Mouse (Mus musculus) midbrain, embryonic 11.5 days (tissue): ENCODE results near the gene Kifap3. TPM values are rescaled to one million over a fixed set of nuclear protein-coding genes. Genes with fewer than 3 reads are reported as not detected.
A peak's percentile ranks its signal among the peaks of the same experiment; 100 is the strongest.

Experiments
- ATAC-seq: fragments of 200-750 bp; cut with Nextera tagmentation; 2 replicates; pipeline ENCODE4 v1.8.0; 2017; ENCODE audit warnings: moderate TSS enrichment, moderate library complexity; ENCODE audit not compliant: low FRiP score
- DNase-seq: peaks from one replicate; pipeline ENCODE4 v3.0.0; 2015; ENCODE audit warnings: low spot score; ENCODE audit errors: missing footprints
- H3K27ac ChIP-seq: fragments of 300-500 bp; sonication (generic); 2 replicates; pipeline ENCODE4 v1.5.1; 2014; ENCODE audit warnings: low read depth, low read length
- H3K27me3 ChIP-seq: fragments of 300-500 bp; sonication (generic); 2 replicates; pipeline ENCODE4 v1.6.1; 2014; ENCODE audit warnings: mild to moderate bottlenecking, low read length, moderate library complexity, mixed read lengths; ENCODE audit not compliant: control insufficient read depth, insufficient read depth
- H3K36me3 ChIP-seq: fragments of 300-500 bp; sonication (generic); 2 replicates; pipeline ENCODE4 v1.6.1; 2014; ENCODE audit warnings: mild to moderate bottlenecking, low read length, moderate library complexity, mixed read lengths; ENCODE audit not compliant: control insufficient read depth, insufficient read depth
- H3K4me1 ChIP-seq: fragments of 300-500 bp; sonication (generic); 2 replicates; pipeline ENCODE4 v1.6.1; 2014; ENCODE audit warnings: low read length; ENCODE audit not compliant: control insufficient read depth, insufficient read depth
- H3K4me2 ChIP-seq: fragments of 300-500 bp; sonication (generic); 2 replicates; pipeline ENCODE4 v1.6.1; 2014; ENCODE audit warnings: mild to moderate bottlenecking, moderate library complexity
- H3K4me3 ChIP-seq: fragments of 300-500 bp; sonication (generic); 2 replicates; pipeline ENCODE4 v1.5.1; 2014; ENCODE audit warnings: low read depth, low read length
- H3K9ac ChIP-seq: fragments of 300-500 bp; sonication (generic); 2 replicates; pipeline ENCODE4 v1.6.1; 2014; ENCODE audit warnings: low read length
- H3K9me3 ChIP-seq: fragments of 300-500 bp; sonication (generic); 2 replicates; pipeline ENCODE4 v1.6.1; 2016; ENCODE audit warnings: low read length; ENCODE audit not compliant: control insufficient read depth
- WGBS: fragments of 180-500 bp; shearing (Covaris S2); extraction: QIAGEN DNeasy Blood & Tissue Kit; methylation state at CpG from one replicate; pipeline ENCODE4 v1.1.7; 2014; 5-methylcytosine and 5-hydroxymethylcytosine counted together
- polyA plus RNA-seq: library from polyadenylated mRNA; unstranded; fragments of >200 nt; fragmentation: Nextera tagmentation; extraction: Ambion mirVana; gene quantifications from 2 replicates; pipeline ENCODE4 v1.2.1, GENCODE M21; 2014

Gene Kifap3
- polyA plus RNA-seq, 1 experiment from 2014 or later: 55.8 TPM

- H3K4me2 ChIP-seq: no peak overlapping the region
- no peaks in the 10 kb centered on the region for H3K4me1 ChIP-seq
- no peaks in the 10 kb centered on the region for H3K9me3 ChIP-seq
- no peak overlapping the region for H3K9ac ChIP-seq
- 74% methylated on average over 4 of the region's 4 CpGs for WGBS
- no peak overlapping the region for H3K4me3 ChIP-seq
- ATAC-seq (no peak), DNase-seq (no peak)
- H3K27ac ChIP-seq: no peak overlapping the region
- no peaks in the 10 kb centered on the region for H3K27me3 ChIP-seq
- no peaks in the 10 kb centered on the region for H3K36me3 ChIP-seq
Measured at GRCm38 (mm10) chr1:163907007-163907811, 127.8 kb downstream of the Kifap3 start.

DNA sequence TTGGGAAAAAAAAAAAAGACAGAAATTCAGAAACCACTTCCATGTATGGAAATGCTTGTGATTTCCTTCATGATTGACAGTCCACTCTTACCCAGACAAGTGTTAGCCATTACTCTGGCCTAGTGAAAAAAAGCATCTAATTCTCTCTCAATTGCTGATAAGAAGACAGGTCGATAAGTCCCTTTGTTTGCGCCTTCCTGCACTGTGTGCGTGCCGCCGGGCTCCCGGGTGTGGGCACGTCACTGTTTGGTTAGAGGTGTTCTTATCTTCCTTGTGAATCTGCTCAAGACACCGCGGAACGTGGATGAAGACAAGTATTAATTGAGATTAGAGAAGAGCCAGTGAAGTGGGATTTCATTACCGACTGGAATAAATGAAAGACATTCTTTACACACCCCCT, 129.0 kb downstream of the Kifap3 start:
- WGBS: 67% methylated on average over 11 of the region's 11 CpGs
- no peaks in the 10 kb centered on the region for H3K4me1 ChIP-seq
- no peaks in the 10 kb centered on the region for H3K27me3 ChIP-seq
- DNase-seq (no peak), ATAC-seq (peak; percentile 77; the same call in 1 of the 2 replicates)
- no peaks in the 10 kb centered on the region for H3K36me3 ChIP-seq
- no peak overlapping the region for H3K27ac ChIP-seq
- H3K9ac ChIP-seq: no peak overlapping the region
- H3K4me2 ChIP-seq: no peak overlapping the region
- no peak overlapping the region for H3K4me3 ChIP-seq
- H3K9me3 ChIP-seq: no peaks in the 10 kb centered on the region

DNA sequence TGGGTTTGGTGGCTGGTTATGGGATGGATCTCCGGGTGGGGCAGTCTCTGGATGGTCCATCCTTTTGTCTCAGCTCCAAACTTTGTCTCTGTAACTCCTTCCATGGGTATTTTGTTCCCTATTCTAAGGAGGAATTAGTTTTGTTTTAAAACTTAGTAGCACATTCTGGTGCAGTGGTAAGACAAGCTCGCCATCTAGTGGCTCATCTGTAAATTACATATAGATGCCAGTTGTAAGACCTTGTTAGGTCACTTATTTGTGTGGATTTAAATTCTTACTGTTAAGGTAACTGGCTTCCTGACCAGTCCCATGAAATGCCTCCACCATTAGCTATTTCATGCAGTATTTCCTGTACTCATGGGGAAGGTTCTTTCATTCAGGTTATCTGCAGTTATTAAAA, 131.0 kb downstream of the Kifap3 start:
- no peaks in the 10 kb centered on the region for H3K36me3 ChIP-seq
- H3K4me3 ChIP-seq: no peak overlapping the region
- ATAC-seq (peak; percentile 45; the same call in 1 of the 2 replicates), DNase-seq (peak; percentile 90)
- no peaks in the 10 kb centered on the region for H3K4me1 ChIP-seq
- H3K4me2 ChIP-seq: no peak overlapping the region
- WGBS: 9% methylated on average over 2 of the region's 2 CpGs
- H3K27ac ChIP-seq: no peak overlapping the region
- H3K27me3 ChIP-seq: no peaks in the 10 kb centered on the region
- H3K9ac ChIP-seq: no peak overlapping the region
- no peaks in the 10 kb centered on the region for H3K9me3 ChIP-seq

- Histone ChIP-seq H3K9me3 (no peaks in the 10 kb centered on the region), H3K9ac (no peak overlapping the region), H3K36me3 (no peaks in the 10 kb centered on the region), H3K27ac (no peak overlapping the region), H3K4me3 (no peak overlapping the region), H3K4me1 (no peaks in the 10 kb centered on the region), H3K4me2 (no peak overlapping the region), H3K27me3 (no peaks in the 10 kb centered on the region)
- ATAC-seq (no peak), DNase-seq (no peak)
- WGBS: 91% methylated on average over 9 of the region's 9 CpGs
Measured at GRCm38 (mm10) chr1:163910785-163911184, 131.4 kb downstream of the Kifap3 start.

GRCm38 (mm10) chr1:163911981-163912380, 132.6 kb downstream of the Kifap3 start:
- Histone ChIP-seq H3K27ac (no peak overlapping the region), H3K4me3 (no peak overlapping the region), H3K4me2 (no peak overlapping the region), H3K4me1 (no peaks in the 10 kb centered on the region), H3K9ac (no peak overlapping the region), H3K27me3 (no peaks in the 10 kb centered on the region), H3K36me3 (no peaks in the 10 kb centered on the region), H3K9me3 (no peaks in the 10 kb centered on the region)
- whole genome bisulfite sequencing: 92% methylated on average over 11 of the region's 11 CpGs
- DNase-seq (no peak), ATAC-seq (no peak)

- no peaks in the 10 kb centered on the region for H3K27me3 ChIP-seq
- H3K27ac ChIP-seq: no peak overlapping the region
- 93% methylated on average over 5 of the region's 5 CpGs for WGBS
Measured at GRCm38 (mm10) chr1:163917349-163918160, 138.2 kb downstream of the Kifap3 start.

GRCm38 (mm10) chr1:163924093-163924492, 144.7 kb downstream of the Kifap3 start:
- H3K27me3 ChIP-seq: no peaks in the 10 kb centered on the region
- no peak overlapping the region for H3K4me2 ChIP-seq
- ATAC-seq (no peak), DNase-seq (no peak)
- H3K27ac ChIP-seq: no peak overlapping the region
- 90% methylated on average over 8 of the region's 8 CpGs for WGBS
- peaks cover 2% of the 10 kb centered on the region; the same call in 1 of the 2 replicates for H3K4me1 ChIP-seq
- H3K9ac ChIP-seq: no peak overlapping the region
- H3K9me3 ChIP-seq: no peaks in the 10 kb centered on the region
- H3K4me3 ChIP-seq: no peak overlapping the region
- no peaks in the 10 kb centered on the region for H3K36me3 ChIP-seq

More at GRCm38 (mm10) chr1:163917349-163918160, 138.2 kb downstream of the Kifap3 start:
- Histone ChIP-seq H3K4me2 (no peak overlapping the region), H3K9ac (no peak overlapping the region), H3K4me3 (no peak overlapping the region), H3K4me1 (no peaks in the 10 kb centered on the region), H3K9me3 (no peaks in the 10 kb centered on the region), H3K36me3 (no peaks in the 10 kb centered on the region)
- ATAC-seq (no peak), DNase-seq (no peak)

GRCm38 (mm10) chr1:163928846-163929245, 149.5 kb downstream of the Kifap3 start, which contains the start of gene Scyl3:
Scyl3 (plus strand) TSS chr1:163929100.
- DNase-seq: no peak
- peaks cover 10% of the 10 kb centered on the region for H3K4me1 ChIP-seq
- WGBS: 72% methylated on average over 7 of the region's 7 CpGs

More at GRCm38 (mm10) chr1:163928846-163929245, 149.5 kb downstream of the Kifap3 start, which contains the start of gene Scyl3:
- peak within 1 kb of the TSS; percentile 82 for H3K4me2 ChIP-seq
- no peak for ATAC-seq
- H3K36me3 ChIP-seq: no peaks in the 10 kb centered on the region
- H3K27ac ChIP-seq: peak within 1 kb of the TSS; percentile 59; the same call in 1 of the 2 replicates
- H3K27me3 ChIP-seq: no peaks in the 10 kb centered on the region
- H3K9me3 ChIP-seq: no peaks in the 10 kb centered on the region
- H3K9ac ChIP-seq: peak within 1 kb of the TSS; percentile 92
- peak within 1 kb of the TSS; percentile 92 for H3K4me3 ChIP-seq
